Mouse (Mus musculus) C2C12 (cell line): Measurements from ENCODE around the gene March10.
A peak's percentile ranks its signal among the peaks of the same experiment; 100 is the strongest.

Experiments used
- CEBPB ChIP-seq: IDR thresholded peaks from one replicate; pipeline ENCODE4 v1.6.1; 2011; ENCODE audit warnings: low read depth, mild to moderate bottlenecking, control low read depth, moderate library complexity
- CTCF ChIP-seq: IDR thresholded peaks from one replicate; pipeline ENCODE4 v1.5.1; 2011; ENCODE audit not compliant: control insufficient read depth, insufficient read depth, insufficient read length

- TF ChIP-seq CTCF (peak; percentile 14), CEBPB (no peak)
Observed at GRCm38 (mm10) chr11:105345284-105345683, 111.3 kb downstream of the March10 start.
